ENCODE assay signal across 22 mouse cellular contexts in the genomic region with DNA sequence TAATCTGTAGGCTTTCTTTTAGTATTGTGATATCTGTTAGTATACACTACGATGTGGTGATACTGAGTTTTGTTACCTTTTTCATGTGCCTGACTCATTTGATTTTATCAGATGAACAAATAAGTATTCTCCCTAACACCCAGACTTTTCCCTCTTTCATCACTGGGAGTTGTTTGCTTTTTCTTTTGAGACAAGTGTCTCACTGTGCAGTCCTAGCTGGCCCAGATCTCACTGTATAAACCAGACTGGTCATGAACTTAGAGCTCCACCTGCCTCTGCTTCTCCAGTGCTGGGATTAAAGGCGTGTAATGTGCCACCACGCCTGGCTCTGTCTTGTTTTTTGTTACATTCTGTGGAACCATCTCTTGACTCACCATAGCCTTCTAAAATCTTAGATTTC. TPM values are rescaled to one million over a fixed set of nuclear protein-coding genes. Genes with fewer than 3 reads are reported as not detected.
DNase-seq lines count a peak whose midpoint lies in the region; ATAC-seq and TF ChIP-seq lines count a peak whose summit lies in the region.
"Had no signal": no experiment of that assay in that cellular context is flagged by ENCODE, and none has a peak within 500 bp of the region (broad histone marks: within the 10 kb centered on the region; RNA-seq: fewer than 3 reads in every experiment).

No protein-coding gene starts in this region.

- no peak for TF ChIP-seq CTCF in liver, adult 2 months (IDR thresholded peaks at IDR 0.05; ENCODE audit: low read depth, low read length)
- no peak for TF ChIP-seq CTCF in lung, postnatal 0 days (IDR thresholded peaks at IDR 0.05)
- TF ChIP-seq CTCF in stomach, postnatal 0 days (IDR thresholded peaks at IDR 0.05; ENCODE audit: low read depth): no peak
- TF ChIP-seq CTCF in midbrain, postnatal 0 days (IDR thresholded peaks at IDR 0.05): no peak

- TF ChIP-seq POLR2A in liver, adult 2 months (IDR thresholded peaks at IDR 0.05; ENCODE audit: extremely low read depth, insufficient read depth, low read length): no peak

- 28% methylated on average over 3 of the region's 3 CpGs for WGBS in liver, adult 2 months
- 79% methylated on average over 3 of the region's 3 CpGs for WGBS in liver, embryonic 12.5 days (ENCODE audit: insufficient replicate concordance)
- 67% methylated on average over 3 of the region's 3 CpGs for WGBS in lung, postnatal 0 days
- WGBS in stomach, embryonic 15.5 days: 79% methylated on average over 3 of the region's 3 CpGs
- WGBS in stomach, postnatal 0 days: 61% methylated on average over 3 of the region's 3 CpGs
- WGBS in midbrain, postnatal 0 days: 94% methylated on average over 3 of the region's 3 CpGs

- H3K9me3 ChIP-seq in liver, embryonic 12.5 days (replicated peaks): no peaks in the 10 kb centered on the region
- no peaks in the 10 kb centered on the region for H3K9me3 ChIP-seq in lung, postnatal 0 days (ENCODE audit: low read length)
- no peaks in the 10 kb centered on the region for H3K9me3 ChIP-seq in stomach, embryonic 15.5 days
- no peaks in the 10 kb centered on the region for H3K9me3 ChIP-seq in stomach, postnatal 0 days (ENCODE audit: control insufficient read depth, low read length)
- no peaks in the 10 kb centered on the region for H3K9me3 ChIP-seq in midbrain, postnatal 0 days (ENCODE audit: low read length)
- H3K9me3 ChIP-seq: G1E had no signal

- H3K4me2 ChIP-seq in liver, embryonic 12.5 days: no peak overlapping the region
- no peak overlapping the region for H3K4me2 ChIP-seq in lung, postnatal 0 days (replicated peaks; ENCODE audit: low read depth, low read length)
- H3K4me2 ChIP-seq in stomach, embryonic 15.5 days: no peak overlapping the region
- no peak overlapping the region for H3K4me2 ChIP-seq in stomach, postnatal 0 days (replicated peaks; ENCODE audit: low read depth)
- H3K4me2 ChIP-seq in midbrain, postnatal 0 days (ENCODE audit: low read depth, low read length, poor library complexity, severe bottlenecking): no peak overlapping the region

- ATAC-seq in liver, embryonic 12.5 days: no peak
- no peak; the same call in 1 of the 2 replicates for ATAC-seq in lung, postnatal 0 days
- ATAC-seq in stomach, embryonic 15.5 days (ENCODE audit: insufficient read depth, low FRiP score, low read depth): peak; percentile 53; the same call in 1 of the 2 replicates
- ATAC-seq in stomach, postnatal 0 days (ENCODE audit: low FRiP score, low TSS enrichment): 0 out of 2 replicates have a peak, but pooled peaks have one; percentile 35
- ATAC-seq in midbrain, postnatal 0 days (ENCODE audit: low FRiP score): no peak
- ATAC-seq: activated CD4-positive, CD25-positive, alpha-beta regulatory T cell, adult 4 months; CD4-positive, CD25-positive, alpha-beta regulatory T cell, adult 4 months; Patski had no signal

- TF ChIP-seq EP300 in lung, postnatal 0 days (IDR thresholded peaks at IDR 0.05): no peak
- no peak for TF ChIP-seq EP300 in stomach, postnatal 0 days (optimal IDR thresholded peaks at IDR 0.05)

- H3K9ac ChIP-seq in liver, adult 2 months (ENCODE audit: low read depth, low read length): no peak overlapping the region
- no peak overlapping the region for H3K9ac ChIP-seq in liver, embryonic 12.5 days
- H3K9ac ChIP-seq in lung, postnatal 0 days (replicated peaks; ENCODE audit: low read depth): no peak overlapping the region
- no peak overlapping the region for H3K9ac ChIP-seq in stomach, embryonic 15.5 days
- no peak overlapping the region for H3K9ac ChIP-seq in stomach, postnatal 0 days (ENCODE audit: low read length)
- H3K9ac ChIP-seq in midbrain, postnatal 0 days (replicated peaks; ENCODE audit: low read length, poor library complexity, severe bottlenecking): no peak overlapping the region

- no peak overlapping the region for H3K27ac ChIP-seq in liver, adult 2 months (replicated peaks; ENCODE audit: insufficient read depth, low read depth, low read length)
- no peak overlapping the region for H3K27ac ChIP-seq in liver, embryonic 12.5 days
- no peak overlapping the region for H3K27ac ChIP-seq in lung, postnatal 0 days (ENCODE audit: low read length)
- no peak overlapping the region for H3K27ac ChIP-seq in stomach, embryonic 15.5 days
- H3K27ac ChIP-seq in stomach, postnatal 0 days (replicated peaks): no peak overlapping the region
- no peak overlapping the region for H3K27ac ChIP-seq in midbrain, postnatal 0 days (ENCODE audit: low read depth, low read length)

- peaks cover 15% of the 10 kb centered on the region for H3K36me3 ChIP-seq in liver, adult 2 months (ENCODE audit: control insufficient read depth, insufficient read depth, low read length)
- peaks cover 83% of the 10 kb centered on the region for H3K36me3 ChIP-seq in liver, embryonic 12.5 days
- H3K36me3 ChIP-seq in lung, postnatal 0 days (ENCODE audit: insufficient read depth, low read length): peaks cover 3% of the 10 kb centered on the region; the same call in 1 of the 2 replicates
- H3K36me3 ChIP-seq in stomach, embryonic 15.5 days: peaks cover 28% of the 10 kb centered on the region
- peaks cover 8% of the 10 kb centered on the region; the same call in 1 of the 2 replicates for H3K36me3 ChIP-seq in stomach, postnatal 0 days (ENCODE audit: control insufficient read depth, insufficient read depth, low read length)
- peaks cover 20% of the 10 kb centered on the region for H3K36me3 ChIP-seq in midbrain, postnatal 0 days (ENCODE audit: insufficient read depth, low read length)

- DNase-seq in liver, adult 2 months (ENCODE audit: extremely low read depth, low read depth, low spot score): peak; percentile 51
- peak; percentile 25 for DNase-seq in lung, postnatal 0 days (ENCODE audit: low spot score)
- no peak for DNase-seq in lung, postnatal 4 days
- DNase-seq in stomach, postnatal 0 days (ENCODE audit: low spot score): no peak
- no peak for DNase-seq in layer of hippocampus, postnatal 10 days (ENCODE audit: low spot score in 2 of 2)
- no peak for DNase-seq in midbrain, postnatal 0 days (ENCODE audit: low spot score)
- DNase-seq: adrenal gland, adult 2 months; adrenal gland, adult 8-10 months; adrenal gland, postnatal 10 days; adrenal gland, postnatal 14 days; adrenal gland, postnatal 25 days; adrenal gland, postnatal 36 days; B cell, adult 2 months; cerebellum, adult 11 months; cerebellum, adult 11-12 months had no signal

- no peak overlapping the region for H3K4me3 ChIP-seq in liver, adult 2 months (ENCODE audit: insufficient read depth, low read depth, low read length)
- H3K4me3 ChIP-seq in liver, embryonic 12.5 days: no peak overlapping the region
- no peak overlapping the region for H3K4me3 ChIP-seq in lung, postnatal 0 days (ENCODE audit: low read depth, low read length)
- no peak overlapping the region for H3K4me3 ChIP-seq in stomach, embryonic 15.5 days (replicated peaks)
- H3K4me3 ChIP-seq in stomach, postnatal 0 days (ENCODE audit: low read depth, low read length): no peak overlapping the region
- H3K4me3 ChIP-seq in midbrain, postnatal 0 days (ENCODE audit: low read depth, low read length): no peak overlapping the region

- no peaks in the 10 kb centered on the region for H3K4me1 ChIP-seq in liver, adult 2 months (ENCODE audit: control insufficient read depth, insufficient read depth, low read length)
- H3K4me1 ChIP-seq in liver, embryonic 12.5 days: peaks cover 34% of the 10 kb centered on the region
- no peaks in the 10 kb centered on the region for H3K4me1 ChIP-seq in lung, postnatal 0 days (ENCODE audit: insufficient read depth, low read depth, low read length)
- no peaks in the 10 kb centered on the region for H3K4me1 ChIP-seq in stomach, embryonic 15.5 days
- H3K4me1 ChIP-seq in stomach, postnatal 0 days (replicated peaks; ENCODE audit: control insufficient read depth, insufficient read depth): no peaks in the 10 kb centered on the region
- H3K4me1 ChIP-seq in midbrain, postnatal 0 days (ENCODE audit: insufficient read depth, low read length): no peaks in the 10 kb centered on the region

- no peaks in the 10 kb centered on the region for H3K27me3 ChIP-seq in liver, adult 2 months (ENCODE audit: control insufficient read depth, insufficient read depth, low read length)
- H3K27me3 ChIP-seq in liver, embryonic 12.5 days (replicated peaks): no peaks in the 10 kb centered on the region
- no peaks in the 10 kb centered on the region for H3K27me3 ChIP-seq in lung, postnatal 0 days (replicated peaks; ENCODE audit: insufficient read depth, low read length)
- H3K27me3 ChIP-seq in stomach, embryonic 15.5 days (replicated peaks): no peaks in the 10 kb centered on the region
- H3K27me3 ChIP-seq in stomach, postnatal 0 days (ENCODE audit: control insufficient read depth, insufficient read depth, low read length): no peaks in the 10 kb centered on the region
- H3K27me3 ChIP-seq in midbrain, postnatal 0 days (ENCODE audit: insufficient read depth, low read length): no peaks in the 10 kb centered on the region
- H3K27me3 ChIP-seq: CH12.LX, Patski had no signal

- no peaks in the 10 kb centered on the region for H3K79me2 ChIP-seq in liver, adult 2 months (ENCODE audit: control insufficient read depth, insufficient read depth, low read length)

RNA-seq across cellular contexts. Expression of a gene that starts 12.0 kb away (rescaled TPM):
- 3.7 and 3.8 TPM in 2 replicates for total RNA-seq in liver, adult 2 months (2014; rRNA removed)
- 1.3 TPM in 2 replicates for polyA plus RNA-seq in liver, adult 2 months (2012; rRNA removed)
- 7.5 and 7.9 TPM in 2 replicates for polyA plus RNA-seq in liver, embryonic 12.5 days (2016; fragmentation: Nextera tagmentation; extraction: Ambion mirVana)
- polyA plus RNA-seq in lung, postnatal 0 days (2015; fragmentation: Nextera tagmentation; extraction: Ambion mirVana): 5.3 and 6.5 TPM in 2 replicates
- polyA plus RNA-seq in stomach, embryonic 15.5 days (2015; fragmentation: Nextera tagmentation; extraction: Ambion mirVana): 10.4 and 12.0 TPM in 2 replicates
- polyA plus RNA-seq in stomach, postnatal 0 days (2015; fragmentation: Nextera tagmentation; extraction: Ambion mirVana): 4.9 TPM in 2 replicates
- total RNA-seq in layer of hippocampus, postnatal 10 days (2021): 1 to 10 TPM; 9.5 to 10.0 TPM
- 7.2 and 11.7 TPM in 2 replicates for total RNA-seq in midbrain, postnatal 0 days (2014; rRNA removed)
- 6.1 and 7.9 TPM in 2 replicates for polyA plus RNA-seq in midbrain, postnatal 0 days (2015; fragmentation: Nextera tagmentation; extraction: Ambion mirVana)

RNA-seq across cellular contexts. Expression of a gene that starts 30.8 kb away (rescaled TPM):
- total RNA-seq in liver, adult 2 months (2014; rRNA removed): 0.18 and 0.27 TPM in 2 replicates
- polyA plus RNA-seq in liver, adult 2 months (2012; rRNA removed): 0.17 and 0.19 TPM in 2 replicates
- polyA plus RNA-seq in liver, embryonic 12.5 days (2016; fragmentation: Nextera tagmentation; extraction: Ambion mirVana): 0.14 and 0.19 TPM in 2 replicates
- polyA plus RNA-seq in lung, postnatal 0 days (2015; fragmentation: Nextera tagmentation; extraction: Ambion mirVana): 0.23 and 0.30 TPM in 2 replicates
- 0.33 and 0.57 TPM in 2 replicates for polyA plus RNA-seq in stomach, embryonic 15.5 days (2015; fragmentation: Nextera tagmentation; extraction: Ambion mirVana)
- 0.13 and 0.15 TPM in 2 replicates for polyA plus RNA-seq in stomach, postnatal 0 days (2015; fragmentation: Nextera tagmentation; extraction: Ambion mirVana)
- under 1 TPM; 0.11 to 0.32 TPM for total RNA-seq in layer of hippocampus, postnatal 10 days (2021)
- 0.05 TPM in 1 of 2 replicates, not detected in the other for total RNA-seq in midbrain, postnatal 0 days (2014; rRNA removed)
- polyA plus RNA-seq in midbrain, postnatal 0 days (2015; fragmentation: Nextera tagmentation; extraction: Ambion mirVana): 0.09 and 0.10 TPM in 2 replicates

RNA-seq across cellular contexts. Expression of a gene that starts 40.8 kb away (rescaled TPM):
- total RNA-seq in liver, adult 2 months (2014; rRNA removed): 0.28 and 0.54 TPM in 2 replicates
- polyA plus RNA-seq in liver, adult 2 months (2012; rRNA removed): 0.12 and 0.24 TPM in 2 replicates
- 1.8 and 1.9 TPM in 2 replicates for polyA plus RNA-seq in liver, embryonic 12.5 days (2016; fragmentation: Nextera tagmentation; extraction: Ambion mirVana)
- polyA plus RNA-seq in lung, postnatal 0 days (2015; fragmentation: Nextera tagmentation; extraction: Ambion mirVana): 5.4 and 6.1 TPM in 2 replicates
- polyA plus RNA-seq in stomach, embryonic 15.5 days (2015; fragmentation: Nextera tagmentation; extraction: Ambion mirVana): 10.6 and 10.9 TPM in 2 replicates
- 6.7 and 7.1 TPM in 2 replicates for polyA plus RNA-seq in stomach, postnatal 0 days (2015; fragmentation: Nextera tagmentation; extraction: Ambion mirVana)
- total RNA-seq in layer of hippocampus, postnatal 10 days (2021): 10 to 100 TPM; 51.5 to 55.1 TPM
- total RNA-seq in midbrain, postnatal 0 days (2014; rRNA removed): 26.7 and 28.6 TPM in 2 replicates
- 27.7 and 30.2 TPM in 2 replicates for polyA plus RNA-seq in midbrain, postnatal 0 days (2015; fragmentation: Nextera tagmentation; extraction: Ambion mirVana)

Comparison
In these comparisons a context has a peak if more than half of its experiments do, and no peak if none do; other contexts are left out.
1. DNase-seq: peak in liver, adult 2 months (single experiment) and lung, postnatal 0 days (single experiment); none in lung, postnatal 4 days (0 of 2), stomach, postnatal 0 days (single experiment), layer of hippocampus, postnatal 10 days (0 of 2) and midbrain, postnatal 0 days (single experiment).
2. ATAC-seq: peak in stomach, embryonic 15.5 days (single experiment) and stomach, postnatal 0 days (single experiment); none in liver, embryonic 12.5 days (single experiment), lung, postnatal 0 days (single experiment) and midbrain, postnatal 0 days (single experiment).